Mouse (Mus musculus) MEL (cell line): ENCODE data around the gene Gm6096. TPM values are rescaled to one million over a fixed set of nuclear protein-coding genes. Genes with fewer than 3 reads are reported as not detected.

Source experiments
- DNase-seq: peaks from one replicate; pipeline ENCODE4 v3.0.0; 2011; ENCODE audit warnings: low read depth, low spot score
- H3K27ac ChIP-seq: 2 replicates; pipeline ENCODE4 v1.5.1; 2012; ENCODE audit warnings: low read depth, mild to moderate bottlenecking, control low read depth, low read length, moderate library complexity; ENCODE audit not compliant: control insufficient read depth
- H3K27me3 ChIP-seq, 2 experiments: fragments of 150-350 bp in 1 of 2; sonication (generic) in 1 of 2; 2 replicates each; pipeline ENCODE4 v1.6.1; 2012; ENCODE audit warnings: low read length in 2 of 2, mild to moderate bottlenecking in 2 of 2, improper control_type of control experiment in 1 of 2, moderate library complexity in 1 of 2; ENCODE audit not compliant: insufficient read depth in 2 of 2, control insufficient read depth in 1 of 2
- H3K36me3 ChIP-seq, 2 experiments: 2 replicates each; pipeline ENCODE4 v1.6.1; 2012 to 2014; ENCODE audit warnings: low read length in 2 of 2, improper control_type of control experiment in 1 of 2, inconsistent platforms in 1 of 2, mild to moderate bottlenecking in 1 of 2; ENCODE audit not compliant: insufficient read depth in 2 of 2, control insufficient read depth in 1 of 2
- H3K4me1 ChIP-seq, 2 experiments: fragments of 150-350 bp in 1 of 2; sonication (generic) in 1 of 2; 2 replicates each; pipeline ENCODE4 v1.6.1; 2012; ENCODE audit warnings: low read length in 2 of 2, improper control_type of control experiment in 1 of 2, mild to moderate bottlenecking in 1 of 2; ENCODE audit not compliant: insufficient read depth in 2 of 2, control insufficient read depth in 1 of 2
- H3K4me3 ChIP-seq, 2 experiments: fragments of 150-350 bp in 1 of 2; sonication (generic) in 1 of 2; 2 replicates each; pipeline ENCODE4 v1.5.1; 2012; ENCODE audit warnings: low read depth in 2 of 2, low read length in 2 of 2, mild to moderate bottlenecking in 2 of 2, moderate library complexity in 2 of 2, control low read depth in 1 of 2, improper control_type of control experiment in 1 of 2; ENCODE audit not compliant: control insufficient read depth in 1 of 2, insufficient read depth in 1 of 2
- H3K79me2 ChIP-seq: 2 replicates; pipeline ENCODE4 v1.6.1; 2012; ENCODE audit warnings: mild to moderate bottlenecking, low read length, moderate library complexity; ENCODE audit not compliant: control insufficient read depth, poor library complexity, insufficient read depth
- H3K9ac ChIP-seq: 2 replicates; pipeline ENCODE4 v1.6.1; 2012; ENCODE audit warnings: low read depth, mild to moderate bottlenecking, control low read depth, low read length, moderate library complexity; ENCODE audit not compliant: control insufficient read depth, poor library complexity, severe bottlenecking
- H3K9me3 ChIP-seq: fragments of 150-350 bp; sonication (generic); replicated peaks from 2 replicates; pipeline ENCODE4 v1.6.1; 2012; ENCODE audit warnings: mild to moderate bottlenecking, low read length, improper control_type of control experiment, moderate library complexity; ENCODE audit not compliant: insufficient read depth
- CHD1 ChIP-seq: IDR thresholded peaks from 2 replicates; pipeline ENCODE4 v1.6.1; 2012; ENCODE audit warnings: low read depth, mild to moderate bottlenecking, inconsistent platforms, low read length, improper control_type of control experiment
- CTCF ChIP-seq, 3 experiments: IDR thresholded peaks in 2 of 3; conservative IDR thresholded peaks in 1 of 3; 2 replicates each; pipeline ENCODE4 v1.5.1; 2011 to 2012; ENCODE audit warnings: low read length in 3 of 3, low read depth in 2 of 3, mild to moderate bottlenecking in 2 of 3, improper control_type of control experiment in 1 of 3, inconsistent platforms in 1 of 3, mixed read lengths in 1 of 3, moderate library complexity in 1 of 3; ENCODE audit not compliant: control insufficient read depth in 1 of 3, insufficient read depth in 1 of 3, poor library complexity in 1 of 3, severe bottlenecking in 1 of 3
- E2F4 ChIP-seq: IDR thresholded peaks from 2 replicates; pipeline ENCODE4 v1.6.1; 2011; ENCODE audit warnings: low read depth, low read length, improper control_type of control experiment, borderline replicate concordance
- EP300 ChIP-seq, 2 experiments: IDR thresholded peaks; 2 replicates each; pipeline ENCODE4 v1.6.1; 2011; ENCODE audit warnings: improper control_type of control experiment in 2 of 2, low read length in 2 of 2, low read depth in 1 of 2, mild to moderate bottlenecking in 1 of 2
- GABPA ChIP-seq: IDR thresholded peaks from 2 replicates; pipeline ENCODE4 v1.6.1; 2012; ENCODE audit warnings: low read depth, mild to moderate bottlenecking, inconsistent platforms, low read length, improper control_type of control experiment, moderate library complexity
- JUND ChIP-seq: IDR thresholded peaks from 2 replicates; pipeline ENCODE4 v1.6.1; 2011; ENCODE audit warnings: low read depth, mild to moderate bottlenecking, improper control_type of control experiment, low read length
- MAFK ChIP-seq: IDR thresholded peaks from 2 replicates; pipeline ENCODE4 v1.6.1; 2011; ENCODE audit warnings: low read depth, mild to moderate bottlenecking, low read length, improper control_type of control experiment, borderline replicate concordance
- MAX ChIP-seq: IDR thresholded peaks from 2 replicates; pipeline ENCODE4 v1.6.1; 2011; ENCODE audit warnings: low read length, improper control_type of control experiment
- MAZ ChIP-seq: IDR thresholded peaks from 2 replicates; pipeline ENCODE4 v1.6.1; 2012; ENCODE audit warnings: low read depth, mild to moderate bottlenecking, inconsistent platforms, low read length, improper control_type of control experiment
- MEF2A ChIP-seq: IDR thresholded peaks from 2 replicates; pipeline ENCODE4 v1.6.1; 2014; ENCODE audit warnings: low read depth, mild to moderate bottlenecking, inconsistent platforms, low read length, improper control_type of control experiment; ENCODE audit not compliant: poor library complexity, insufficient replicate concordance, severe bottlenecking; ENCODE audit errors: extremely low read depth
- MXI1 ChIP-seq: IDR thresholded peaks from 2 replicates; pipeline ENCODE4 v1.6.1; 2011; ENCODE audit warnings: mild to moderate bottlenecking, low read depth, low read length, improper control_type of control experiment
- MYB ChIP-seq: IDR thresholded peaks from 2 replicates; pipeline ENCODE4 v1.6.1; 2011; ENCODE audit warnings: mild to moderate bottlenecking, low read depth, low read length, improper control_type of control experiment
- MYC ChIP-seq: IDR thresholded peaks from 2 replicates; pipeline ENCODE4 v1.6.1; 2011; ENCODE audit warnings: low read depth, mild to moderate bottlenecking, low read length, improper control_type of control experiment, moderate library complexity
- POLR2A ChIP-seq, 2 experiments: IDR thresholded peaks; 2 replicates each; pipeline ENCODE4 v1.6.1; 2011 to 2012; ENCODE audit warnings: low read length in 2 of 2, mild to moderate bottlenecking in 2 of 2, control low read depth in 1 of 2, improper control_type of control experiment in 1 of 2, low read depth in 1 of 2, moderate library complexity in 1 of 2; ENCODE audit not compliant: control insufficient read depth in 1 of 2, insufficient read depth in 1 of 2, poor library complexity in 1 of 2
- POLR2AphosphoS5 ChIP-seq: IDR thresholded peaks from 2 replicates; pipeline ENCODE4 v1.6.1; 2012; ENCODE audit warnings: low read depth, borderline replicate concordance, mild to moderate bottlenecking, inconsistent platforms, low read length, moderate library complexity, mixed read lengths
- RAD21 ChIP-seq: IDR thresholded peaks from 2 replicates; pipeline ENCODE4 v1.6.1; 2011; ENCODE audit warnings: mild to moderate bottlenecking, low read depth, low read length, improper control_type of control experiment
- SMC3 ChIP-seq: IDR thresholded peaks from 2 replicates; pipeline ENCODE4 v1.6.1; 2011; ENCODE audit warnings: low read depth, low read length, improper control_type of control experiment
- TAL1 ChIP-seq: IDR thresholded peaks from 2 replicates; pipeline ENCODE4 v1.6.1; 2012; ENCODE audit warnings: mild to moderate bottlenecking, inconsistent platforms, low read length, moderate library complexity, mixed read lengths
- TBP ChIP-seq: IDR thresholded peaks from 2 replicates; pipeline ENCODE4 v1.8.0; 2011; ENCODE audit warnings: low read depth, low read length, improper control_type of control experiment
- USF1 ChIP-seq: IDR thresholded peaks from 2 replicates; pipeline ENCODE4 v1.6.1; 2014; ENCODE audit warnings: low read depth, mild to moderate bottlenecking, inconsistent platforms, low read length, improper control_type of control experiment, moderate library complexity
- USF2 ChIP-seq, 2 experiments: IDR thresholded peaks; 2 replicates each; pipeline ENCODE4 v1.6.1; 2011 to 2012; ENCODE audit warnings: improper control_type of control experiment in 2 of 2, low read length in 2 of 2, borderline replicate concordance in 1 of 2, inconsistent platforms in 1 of 2, low read depth in 1 of 2, mild to moderate bottlenecking in 1 of 2; ENCODE audit not compliant: insufficient read depth in 1 of 2
- ZC3H11A ChIP-seq: IDR thresholded peaks from 2 replicates; pipeline ENCODE4 v1.6.1; 2012; ENCODE audit warnings: low read depth, mild to moderate bottlenecking, inconsistent platforms, low read length, improper control_type of control experiment
- ZMIZ1 ChIP-seq: IDR thresholded peaks from 2 replicates; pipeline ENCODE4 v1.6.1; 2012; ENCODE audit warnings: low read depth, mild to moderate bottlenecking, inconsistent platforms, low read length, improper control_type of control experiment, moderate library complexity
- ZNF384 ChIP-seq: IDR thresholded peaks from 2 replicates; pipeline ENCODE4 v1.6.1; 2012; ENCODE audit warnings: low read depth, mild to moderate bottlenecking, inconsistent platforms, low read length, improper control_type of control experiment
- polyA plus RNA-seq, 2 experiments: library from polyadenylated mRNA; stranded (reverse) in 1 of 2; unstranded in 1 of 2; fragments of >175 nt in 1 of 2; fragments of >200 nt in 1 of 2; gene quantifications; 2 replicates each; pipeline versions ENCODE4 v1.2.1 to v1.2.4; 2012; ENCODE audit warnings: low replicate concordance in 2 of 2, low read depth in 1 of 2; ENCODE audit not compliant: insufficient read length in 2 of 2, insufficient read depth in 1 of 2, missing spikeins in 1 of 2
- total RNA-seq: library from RNA; depleted of rRNA; stranded (reverse); fragments of 300-350 nt; gene quantifications from 2 replicates; pipeline ENCODE4 v1.2.3, GENCODE M21; 2012

Gene Gm6096
- total and polyA plus RNA-seq, 3 experiments = not detected

DNA sequence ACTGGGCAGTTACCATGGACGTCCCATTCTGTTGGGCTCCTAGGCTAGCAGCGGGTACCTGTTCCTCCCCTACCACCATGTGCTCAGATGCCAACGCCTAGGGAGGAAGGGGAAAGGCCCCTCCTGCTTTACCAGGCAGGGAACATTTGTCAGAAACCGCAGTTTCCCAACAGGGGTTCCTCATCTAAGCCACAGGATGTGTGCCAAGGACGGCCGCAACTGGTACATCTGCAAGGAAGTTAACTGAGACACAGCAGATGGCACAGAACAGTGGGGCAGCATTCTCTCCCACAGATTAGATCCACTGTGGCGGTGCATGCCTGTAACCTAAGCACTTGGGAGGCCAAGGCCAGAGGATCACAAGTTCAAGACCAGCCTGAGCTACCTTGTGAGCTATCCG lies 36.2 kb upstream of the Gm6096 start:
- DNase-seq = no peak
- H3K27ac ChIP-seq = no peak overlapping the region

DNA sequence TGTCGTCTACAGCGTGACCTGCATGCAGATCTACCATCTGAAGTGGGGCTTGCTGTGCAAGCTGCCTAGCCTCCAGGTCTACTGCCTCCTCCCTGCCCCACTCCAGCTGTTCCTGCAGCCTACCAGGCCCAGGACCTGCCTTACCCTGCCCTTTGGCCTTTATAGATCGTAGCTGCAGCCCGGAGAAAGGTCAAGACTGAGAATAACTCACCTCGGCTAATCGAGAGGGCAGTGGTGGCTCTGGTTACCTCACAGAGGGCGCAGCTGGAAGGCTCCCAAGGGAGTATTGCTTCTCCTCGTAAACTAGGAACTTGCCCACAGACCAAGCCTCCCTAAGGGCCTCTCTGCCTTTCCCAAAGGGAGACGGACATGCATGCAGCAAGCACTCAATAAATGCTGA lies 35.4 kb upstream of the Gm6096 start:
- no peak overlapping the region for H3K9ac ChIP-seq
- H3K79me2 ChIP-seq = peaks cover 2% of the 10 kb centered on the region; the same call in 1 of the 2 replicates
- no peak overlapping the region for H3K4me3 ChIP-seq
- TF ChIP-seq RAD21 (no peak), GABPA (no peak), USF2 (IDR thresholded peaks at IDR 0.05; ENCODE audit: borderline replicate concordance in 1 of 2, insufficient read depth in 1 of 2, low read depth in 1 of 2, low read length in 2 of 2) (no peak), MAFK (no peak), E2F4 (no peak), MEF2A (no peak), JUND (no peak), MXI1 (no peak), ZNF384 (no peak), CTCF (IDR thresholded peaks at IDR 0.05 in 2 of 3, conservative IDR thresholded peaks at IDR 0.05 in 1 of 3; ENCODE audit: control insufficient read depth in 1 of 3, insufficient read depth in 1 of 3, low read depth in 2 of 3, low read length in 3 of 3, poor library complexity in 1 of 3, severe bottlenecking in 1 of 3) (no peak), ZC3H11A (no peak), TAL1 (no peak), EP300 (IDR thresholded peaks at IDR 0.05; ENCODE audit: low read depth in 1 of 2, low read length in 2 of 2) (no peak), USF1 (no peak), POLR2A (IDR thresholded peaks at IDR 0.05; ENCODE audit: control insufficient read depth in 1 of 2, insufficient read depth in 1 of 2, low read depth in 1 of 2, low read length in 2 of 2, poor library complexity in 1 of 2) (no peak), MAZ (no peak), TBP (no peak), MYC (no peak), ZMIZ1 (no peak)
- TF ChIP-seq, all 39 proteins: peak for 0
- Histone ChIP-seq H3K9me3 (no peaks in the 10 kb centered on the region), H3K4me1 (no peaks in the 10 kb centered on the region), H3K27ac (no peak overlapping the region), H3K27me3 (no peaks in the 10 kb centered on the region), H3K36me3 (peaks cover 0 to 30% of the 10 kb centered on the region in 2 experiments; a peak in 2 of 4 replicates)
- no peak for DNase-seq

More for the DNA sequence above, 36.2 kb upstream of the Gm6096 start:
- peaks cover 0 to 30% of the 10 kb centered on the region in 2 experiments; a peak in 2 of 4 replicates for H3K36me3 ChIP-seq
- H3K27me3 ChIP-seq = no peaks in the 10 kb centered on the region
- no peak overlapping the region for H3K9ac ChIP-seq
- TF ChIP-seq MAX (no peak), MAFK (no peak), MXI1 (no peak), POLR2AphosphoS5 (no peak), CHD1 (no peak), USF1 (no peak), MYB (no peak), ZC3H11A (no peak), SMC3 (no peak)
- peaks cover 2% of the 10 kb centered on the region; the same call in 1 of the 2 replicates for H3K79me2 ChIP-seq
- no peaks in the 10 kb centered on the region for H3K9me3 ChIP-seq
- H3K4me3 ChIP-seq = no peak overlapping the region
- no peaks in the 10 kb centered on the region for H3K4me1 ChIP-seq
